Mouse (Mus musculus) neutrophil, adult 5-6 weeks (primary cell): ENCODE data around the gene Nemf. TPM values are rescaled to one million over a fixed set of nuclear protein-coding genes. Genes with fewer than 3 reads are reported as not detected.

Experiments used
- ATAC-seq: fragments of 151-379, 151-347 bp; 2 replicates; pipeline ENCODE4 v1.8.0; 2017; ENCODE audit warnings: mild to moderate bottlenecking, moderate TSS enrichment; ENCODE audit not compliant: insufficient number of reproducible peaks, poor library complexity, low FRiP score, severe bottlenecking; ENCODE audit errors: extremely low read depth
- total RNA-seq: library from RNA; stranded (forward); fragments of 200-1000 nt; gene quantifications from 2 replicates; pipeline ENCODE4 v1.2.3, GENCODE M21; 2017

Gene Nemf
- total RNA-seq, 1 experiment from 2014 or later, result 159 TPM

GRCm38 (mm10) chr12:69280915-69281314 is 76.0 kb downstream of the Nemf start:
- ATAC-seq, result no peak

GRCm38 (mm10) chr12:69279931-69280469 is 77.0 kb downstream of the Nemf start:
- ATAC-seq, result no peak

GRCm38 (mm10) chr12:69268956-69269355 is 88.0 kb downstream of the Nemf start:
- ATAC-seq, result no peak

- ATAC-seq, result no peak
These were observed 88.9 kb downstream of the Nemf start for GRCm38 (mm10) chr12:69267956-69268632.

GRCm38 (mm10) chr12:69265031-69265430 is 91.9 kb downstream of the Nemf start:
- ATAC-seq, result no peak

- no peak for ATAC-seq
These were observed 94.7 kb downstream of the Nemf start for GRCm38 (mm10) chr12:69262251-69262650.

Other genes with a start within 250 kb of the Nemf start
- 1,199 and 1,263 TPM in 2 replicates for gene Rps29, start 198.0 kb downstream of the Nemf start, total RNA-seq
- gene Lrr1, start 188.4 kb downstream of the Nemf start, total RNA-seq, result not detected in 2 replicates
- 301 and 317 TPM in 2 replicates for gene Rpl36al, start 173.1 kb downstream of the Nemf start, total RNA-seq
- 44.6 and 47.5 TPM in 2 replicates for gene Mgat2, start 173.0 kb downstream of the Nemf start, total RNA-seq
- gene Gm49383, start 160.1 kb downstream of the Nemf start, total RNA-seq, result 5.3 and 9.4 TPM in 2 replicates
- 0.74 and 0.93 TPM in 2 replicates for gene Dnaaf2, start 158.7 kb downstream of the Nemf start, total RNA-seq
- 6.3 and 10.5 TPM in 2 replicates for gene Gm49384, start 152.9 kb downstream of the Nemf start, total RNA-seq
- 3.4 and 6.4 TPM in 2 replicates for gene Pole2, start 129.0 kb downstream of the Nemf start, total RNA-seq
- 7.6 and 10.8 TPM in 2 replicates for gene Klhdc1, start 116.0 kb downstream of the Nemf start, total RNA-seq
- gene Klhdc2, start 60.5 kb downstream of the Nemf start, total RNA-seq, result 46.7 and 52.9 TPM in 2 replicates
- gene Arf6, start 15.0 kb upstream of the Nemf start, total RNA-seq, result 210 and 221 TPM in 2 replicates
- 1.8 and 3.6 TPM in 2 replicates for gene Gm9887, start 15.3 kb upstream of the Nemf start, total RNA-seq
- 10.1 and 11.5 TPM in 2 replicates for gene Vcpkmt, start 225.9 kb upstream of the Nemf start, total RNA-seq